Mouse (Mus musculus): Measurements from ENCODE around the gene Zbtb38. TPM values are rescaled to one million over a fixed set of nuclear protein-coding genes. Genes with fewer than 3 reads are reported as not detected.
"Not testable (repeated sequence)": the region's sequence is repeated elsewhere in the genome, so short reads cannot be mapped to it uniquely, and the experiment has no call there.

Zbtb38 gene
- polyA plus RNA-seq, 1 experiment from 2014 or later, result 20.5 TPM

GRCm38 (mm10) chr9:96687591-96688186 is 64.9 kb downstream of the Zbtb38 start:
- 77% methylated on average over 20 of the region's 20 CpGs for WGBS
- Histone ChIP-seq H3K4me3 (ENCODE audit: low read length) (no peak overlapping the region), H3K9ac (ENCODE audit: low read depth, low read length) (no peak overlapping the region), H3K27ac (ENCODE audit: low read depth, low read length) (no peak overlapping the region), H3K4me2 (replicated peaks; ENCODE audit: low read depth, low read length) (no peak overlapping the region), H3K36me3 (ENCODE audit: control insufficient read depth, insufficient read depth, low read length) (peaks cover 34% of the 10 kb centered on the region), H3K27me3 (ENCODE audit: control insufficient read depth, insufficient read depth, low read length) (no peaks in the 10 kb centered on the region), H3K4me1 (ENCODE audit: control insufficient read depth, insufficient read depth, low read length) (no peaks in the 10 kb centered on the region), H3K9me3 (ENCODE audit: control insufficient read depth, low read length) (no peaks in the 10 kb centered on the region)
- no peak for ATAC-seq (ENCODE audit: low FRiP score, low TSS enrichment)

GRCm38 (mm10) chr9:96685600-96686084 is 67.0 kb downstream of the Zbtb38 start:
- no peak overlapping the region for H3K9ac ChIP-seq (ENCODE audit: low read depth, low read length)
- H3K4me2 ChIP-seq (replicated peaks; ENCODE audit: low read depth, low read length), result no peak overlapping the region
- H3K36me3 ChIP-seq (ENCODE audit: control insufficient read depth, insufficient read depth, low read length), result peaks cover 34% of the 10 kb centered on the region
- H3K27me3 ChIP-seq (ENCODE audit: control insufficient read depth, insufficient read depth, low read length), result no peaks in the 10 kb centered on the region
- WGBS, result 93% methylated on average over 18 of the region's 18 CpGs
- H3K9me3 ChIP-seq (ENCODE audit: control insufficient read depth, low read length), result no peaks in the 10 kb centered on the region
- H3K27ac ChIP-seq (ENCODE audit: low read depth, low read length), result no peak overlapping the region
- no peak overlapping the region for H3K4me3 ChIP-seq (ENCODE audit: low read length)
- no peak for ATAC-seq (ENCODE audit: low FRiP score, low TSS enrichment)
- no peaks in the 10 kb centered on the region for H3K4me1 ChIP-seq (ENCODE audit: control insufficient read depth, insufficient read depth, low read length)

GRCm38 (mm10) chr9:96684866-96685599 is 67.6 kb downstream of the Zbtb38 start:
- H3K36me3 ChIP-seq (ENCODE audit: control insufficient read depth, insufficient read depth, low read length), result peaks cover 34% of the 10 kb centered on the region
- no peaks in the 10 kb centered on the region for H3K27me3 ChIP-seq (ENCODE audit: control insufficient read depth, insufficient read depth, low read length)
- H3K4me2 ChIP-seq (replicated peaks; ENCODE audit: low read depth, low read length), result no peak overlapping the region
- H3K27ac ChIP-seq (ENCODE audit: low read depth, low read length), result no peak overlapping the region
- H3K4me1 ChIP-seq (ENCODE audit: control insufficient read depth, insufficient read depth, low read length), result no peaks in the 10 kb centered on the region
- 74% methylated on average over 14 of the region's 14 CpGs for WGBS
- no peak overlapping the region for H3K4me3 ChIP-seq (ENCODE audit: low read length)
- H3K9ac ChIP-seq (ENCODE audit: low read depth, low read length), result no peak overlapping the region
- no peak for ATAC-seq (ENCODE audit: low FRiP score, low TSS enrichment)
- no peaks in the 10 kb centered on the region for H3K9me3 ChIP-seq (ENCODE audit: control insufficient read depth, low read length)

GRCm38 (mm10) chr9:96684165-96684792 is 68.4 kb downstream of the Zbtb38 start:
- ATAC-seq (ENCODE audit: low FRiP score, low TSS enrichment), result no peak
- no peak overlapping the region for H3K4me3 ChIP-seq (ENCODE audit: low read length)
- H3K27ac ChIP-seq (ENCODE audit: low read depth, low read length), result no peak overlapping the region
- H3K27me3 ChIP-seq (ENCODE audit: control insufficient read depth, insufficient read depth, low read length), result no peaks in the 10 kb centered on the region
- H3K4me2 ChIP-seq (replicated peaks; ENCODE audit: low read depth, low read length), result no peak overlapping the region
- H3K4me1 ChIP-seq (ENCODE audit: control insufficient read depth, insufficient read depth, low read length), result no peaks in the 10 kb centered on the region
- H3K9me3 ChIP-seq (ENCODE audit: control insufficient read depth, low read length), result no peaks in the 10 kb centered on the region
- no peak overlapping the region for H3K9ac ChIP-seq (ENCODE audit: low read depth, low read length)
- WGBS, result 91% methylated on average over 4 of the region's 4 CpGs
- peaks cover 34% of the 10 kb centered on the region for H3K36me3 ChIP-seq (ENCODE audit: control insufficient read depth, insufficient read depth, low read length)

- Histone ChIP-seq H3K9ac (ENCODE audit: low read depth, low read length) (no peak overlapping the region), H3K27ac (ENCODE audit: low read depth, low read length) (no peak overlapping the region), H3K27me3 (ENCODE audit: control insufficient read depth, insufficient read depth, low read length) (no peaks in the 10 kb centered on the region), H3K36me3 (ENCODE audit: control insufficient read depth, insufficient read depth, low read length) (no peaks in the 10 kb centered on the region), H3K4me3 (ENCODE audit: low read length) (no peak overlapping the region), H3K9me3 (ENCODE audit: control insufficient read depth, low read length) (no peaks in the 10 kb centered on the region), H3K4me1 (ENCODE audit: control insufficient read depth, insufficient read depth, low read length) (no peaks in the 10 kb centered on the region), H3K4me2 (replicated peaks; ENCODE audit: low read depth, low read length) (no peak overlapping the region)
- no peak for ATAC-seq (ENCODE audit: low FRiP score, low TSS enrichment)
- WGBS, result 83% methylated on average over 5 of the region's 5 CpGs
These were observed 74.0 kb downstream of the Zbtb38 start for GRCm38 (mm10) chr9:96678611-96679010.

- H3K27ac ChIP-seq (ENCODE audit: low read depth, low read length); H3K4me2 ChIP-seq (replicated peaks; ENCODE audit: low read depth, low read length); H3K36me3 ChIP-seq (ENCODE audit: control insufficient read depth, insufficient read depth, low read length); H3K27me3 ChIP-seq (ENCODE audit: control insufficient read depth, insufficient read depth, low read length); H3K9me3 ChIP-seq (ENCODE audit: control insufficient read depth, low read length); ATAC-seq (ENCODE audit: low FRiP score, low TSS enrichment); H3K4me1 ChIP-seq (ENCODE audit: control insufficient read depth, insufficient read depth, low read length); H3K4me3 ChIP-seq (ENCODE audit: low read length); H3K9ac ChIP-seq (ENCODE audit: low read depth, low read length): not testable (repeated sequence)
- 89% methylated on average over 5 of the region's 5 CpGs for WGBS
These were observed 74.9 kb downstream of the Zbtb38 start for GRCm38 (mm10) chr9:96677711-96678110.

- WGBS, result 90% methylated on average over 10 of the region's 10 CpGs
These were observed 76.0 kb downstream of the Zbtb38 start for GRCm38 (mm10) chr9:96676671-96677070.

GRCm38 (mm10) chr9:96675763-96676640 is 76.6 kb downstream of the Zbtb38 start:
- H3K27ac ChIP-seq (ENCODE audit: low read depth, low read length), result no peak overlapping the region
- H3K36me3 ChIP-seq (ENCODE audit: control insufficient read depth, insufficient read depth, low read length), result no peaks in the 10 kb centered on the region
- H3K27me3 ChIP-seq (ENCODE audit: control insufficient read depth, insufficient read depth, low read length), result no peaks in the 10 kb centered on the region
- H3K9ac ChIP-seq (ENCODE audit: low read depth, low read length), result no peak overlapping the region
- 86% methylated on average over 8 of the region's 8 CpGs for WGBS
- no peak for ATAC-seq (ENCODE audit: low FRiP score, low TSS enrichment)
- no peak overlapping the region for H3K4me2 ChIP-seq (replicated peaks; ENCODE audit: low read depth, low read length)
- no peaks in the 10 kb centered on the region for H3K9me3 ChIP-seq (ENCODE audit: control insufficient read depth, low read length)
- H3K4me3 ChIP-seq (ENCODE audit: low read length), result no peak overlapping the region
- no peaks in the 10 kb centered on the region for H3K4me1 ChIP-seq (ENCODE audit: control insufficient read depth, insufficient read depth, low read length)

More at GRCm38 (mm10) chr9:96676671-96677070, 76.0 kb downstream of the Zbtb38 start:
- Histone ChIP-seq H3K4me2 (replicated peaks; ENCODE audit: low read depth, low read length) (no peak overlapping the region), H3K9me3 (ENCODE audit: control insufficient read depth, low read length) (no peaks in the 10 kb centered on the region), H3K9ac (ENCODE audit: low read depth, low read length) (no peak overlapping the region), H3K36me3 (ENCODE audit: control insufficient read depth, insufficient read depth, low read length) (no peaks in the 10 kb centered on the region), H3K27me3 (ENCODE audit: control insufficient read depth, insufficient read depth, low read length) (no peaks in the 10 kb centered on the region), H3K27ac (ENCODE audit: low read depth, low read length) (no peak overlapping the region), H3K4me3 (ENCODE audit: low read length) (no peak overlapping the region), H3K4me1 (ENCODE audit: control insufficient read depth, insufficient read depth, low read length) (no peaks in the 10 kb centered on the region)
- no peak for ATAC-seq (ENCODE audit: low FRiP score, low TSS enrichment)
